Mouse (Mus musculus) left cerebral cortex, adult 8-10 months (tissue): Measurements from ENCODE around the gene Slc48a1. TPM values are rescaled to one million over a fixed set of nuclear protein-coding genes. Genes with fewer than 3 reads are reported as not detected.

Experiments used
- DNase-seq, 2 experiments: peaks; one replicate each; pipeline ENCODE4 v3.0.0; 2022; ENCODE audit warnings: low spot score in 2 of 2
- total RNA-seq, 4 experiments: library from RNA; stranded (reverse); gene quantifications; 2 replicates each; pipeline ENCODE4 v1.2.4; 2022

The Slc48a1 gene
- total RNA-seq, 4 experiments from 2014 or later = 149 to 181 (median 177) TPM

- no peak for DNase-seq
Measured at GRCm38 (mm10) chr15:97800853-97801252, 22.5 kb downstream of the Slc48a1 start.

- DNase-seq = no peak
Measured at GRCm38 (mm10) chr15:97801811-97802210, 23.5 kb downstream of the Slc48a1 start.

DNA sequence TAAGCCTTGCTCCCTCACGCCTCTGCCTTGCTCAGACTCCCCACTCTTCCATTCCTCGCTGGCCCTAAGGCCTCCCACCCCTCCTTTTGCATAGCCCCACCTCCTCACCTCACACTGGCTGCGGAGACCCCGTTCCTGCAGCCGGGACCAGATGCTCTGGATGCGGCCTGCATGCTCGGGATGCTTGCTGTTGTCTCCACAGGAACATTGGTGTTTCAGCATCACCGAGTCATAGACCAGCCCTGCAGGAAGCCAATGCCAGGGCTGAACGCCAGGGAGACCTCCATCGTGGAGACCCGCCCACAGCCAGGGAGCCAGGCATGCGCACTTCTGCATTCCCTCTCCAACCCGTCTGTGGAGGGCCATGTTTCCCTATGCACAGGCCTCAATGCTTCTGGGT is 24.3 kb downstream of the Slc48a1 start:
- no peak for DNase-seq

- DNase-seq = no peak
Measured at GRCm38 (mm10) chr15:97807867-97808266, 29.5 kb downstream of the Slc48a1 start.

DNA sequence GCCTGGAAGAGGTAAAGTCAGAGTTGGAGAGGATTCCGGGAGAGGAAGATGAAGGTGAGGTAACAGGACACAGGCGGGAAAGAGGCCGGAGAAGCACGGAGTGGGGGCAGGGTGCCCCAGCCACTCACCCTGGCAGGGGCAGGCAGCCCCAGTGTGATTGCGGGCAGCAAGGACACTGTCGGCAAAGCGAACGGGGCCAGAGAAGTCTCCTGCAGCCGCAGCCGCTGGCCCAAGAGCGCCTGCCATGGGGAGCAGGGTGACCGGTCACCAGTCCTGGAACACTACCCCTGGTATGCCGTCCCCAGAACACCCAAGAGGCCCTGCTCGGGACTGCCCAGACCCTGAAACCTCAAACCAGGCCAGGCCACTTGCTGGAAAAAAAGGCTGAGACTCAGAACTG is 30.2 kb downstream of the Slc48a1 start:
- no peak for DNase-seq

- DNase-seq = no peak
Measured at GRCm38 (mm10) chr15:97809206-97809605, 30.9 kb downstream of the Slc48a1 start.

- DNase-seq = no peak
Measured at GRCm38 (mm10) chr15:97809942-97810341, 31.6 kb downstream of the Slc48a1 start.

- no peak for DNase-seq
Measured at GRCm38 (mm10) chr15:97810399-97810798, 32.1 kb downstream of the Slc48a1 start.

- DNase-seq = no peak
Measured at GRCm38 (mm10) chr15:97811307-97811706, 33.0 kb downstream of the Slc48a1 start.

GRCm38 (mm10) chr15:97812126-97812525 is 33.8 kb downstream of the Slc48a1 start:
- peak in 1 of 2 experiments; percentile 96 for DNase-seq

- no peak for DNase-seq
Measured at GRCm38 (mm10) chr15:97812875-97813274, 34.6 kb downstream of the Slc48a1 start.

DNA sequence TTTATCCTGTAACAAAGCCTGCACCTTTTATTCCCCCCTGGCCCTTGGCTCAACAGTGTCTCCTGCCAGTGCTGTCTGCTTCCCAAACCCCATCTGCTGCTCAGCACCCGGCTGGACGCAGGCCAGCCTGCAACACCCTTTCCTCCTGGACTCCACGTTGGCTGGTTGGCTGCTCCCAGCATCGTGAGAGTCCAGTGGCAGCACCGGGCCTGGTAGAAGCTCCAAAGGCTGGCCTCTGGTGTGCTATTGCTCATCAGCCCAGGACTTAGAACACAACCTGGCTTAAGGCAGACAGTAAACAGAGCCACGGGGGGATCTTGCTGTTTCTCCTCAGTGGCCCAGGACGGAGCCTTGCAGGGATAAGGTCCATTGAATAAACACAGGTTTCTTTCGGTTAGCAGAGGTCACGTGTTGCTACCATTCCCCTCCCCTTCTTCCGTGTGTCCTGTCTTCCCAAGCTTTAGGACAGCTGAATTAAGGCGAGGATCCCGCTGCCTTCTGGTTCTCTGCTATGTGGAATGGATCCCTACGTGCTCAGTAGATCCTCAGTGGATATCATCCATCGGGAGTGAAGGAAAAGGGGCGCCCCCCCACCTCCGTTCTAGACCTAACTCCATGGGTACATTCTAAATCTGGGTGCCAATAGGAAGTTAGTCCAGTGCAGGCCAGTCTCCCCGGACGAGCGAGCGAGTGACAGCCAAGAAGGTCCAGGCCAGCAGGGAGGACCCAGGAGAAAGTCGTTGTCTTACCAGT is 35.3 kb downstream of the Slc48a1 start:
- peak in 1 of 2 experiments; percentile 65 for DNase-seq

GRCm38 (mm10) chr15:97814703-97815102 is 36.4 kb downstream of the Slc48a1 start:
- DNase-seq = no peak

DNA sequence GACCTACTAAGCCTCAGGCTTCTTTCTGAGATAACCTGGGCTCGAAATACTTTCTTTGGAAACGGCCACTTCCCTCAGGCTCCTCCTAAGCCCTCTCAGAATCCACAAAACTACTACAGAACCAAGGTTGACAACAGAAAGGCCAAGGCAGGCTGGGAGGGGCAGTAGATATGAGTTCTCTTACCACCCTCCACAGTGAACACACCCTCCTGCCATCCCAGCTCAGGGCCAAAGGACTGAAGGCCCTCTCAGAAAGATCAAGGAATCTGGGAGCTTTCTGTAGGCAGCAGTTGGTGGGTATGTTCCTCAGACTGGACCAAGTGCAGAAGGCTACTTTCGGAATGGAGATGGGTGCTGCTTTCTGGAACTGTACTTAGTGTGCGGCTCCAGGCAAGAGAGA is 36.9 kb downstream of the Slc48a1 start:
- no peak for DNase-seq

GRCm38 (mm10) chr15:97816199-97816994 is 38.1 kb downstream of the Slc48a1 start:
- no peak for DNase-seq

- DNase-seq = no peak
Measured at GRCm38 (mm10) chr15:97819937-97820336, 41.6 kb downstream of the Slc48a1 start.

GRCm38 (mm10) chr15:97821321-97821982 is 43.1 kb downstream of the Slc48a1 start:
- no peak for DNase-seq

- no peak for DNase-seq
Measured at GRCm38 (mm10) chr15:97821983-97822363, 43.7 kb downstream of the Slc48a1 start.

GRCm38 (mm10) chr15:97822545-97823228 is 44.4 kb downstream of the Slc48a1 start:
- no peak for DNase-seq

DNA sequence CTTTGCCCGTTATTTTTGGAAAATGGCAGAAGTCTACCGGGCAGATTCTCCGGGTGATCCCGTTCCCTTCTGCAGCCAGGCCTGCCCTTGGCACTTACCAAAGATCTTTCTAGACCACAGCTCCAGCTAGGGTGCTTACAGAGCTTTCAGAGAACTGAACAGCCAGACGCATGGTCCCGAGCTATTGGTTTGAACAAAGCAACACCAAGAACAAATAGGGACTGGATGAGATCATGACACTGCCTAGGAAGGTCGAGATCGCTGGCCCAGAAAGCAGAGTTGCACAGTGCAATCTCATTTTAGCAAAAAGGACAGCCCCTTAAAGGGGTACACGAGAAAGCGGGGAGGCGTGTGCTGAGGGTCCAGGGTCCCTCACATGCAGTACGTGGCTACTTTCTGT is 45.2 kb downstream of the Slc48a1 start:
- no peak for DNase-seq

- DNase-seq = no peak
Measured at GRCm38 (mm10) chr15:97824042-97824441, 45.7 kb downstream of the Slc48a1 start.
